Comparison of ENCODE assay signal across 16 mouse cellular contexts in genomic region chr4:140989447-140989846, GRCm38 (mm10). TPM values are rescaled to one million over a fixed set of nuclear protein-coding genes. Genes with fewer than 3 reads are reported as not detected.
A peak's percentile ranks its signal among the peaks of the same experiment; 100 is the strongest.
DNase-seq lines count a peak whose midpoint lies in the region; ATAC-seq lines count a peak whose summit lies in the region.
"Had no signal": no experiment of that assay in that cellular context is flagged by ENCODE, and none has a peak within 500 bp of the region (broad histone marks: within the 10 kb centered on the region; RNA-seq: fewer than 3 reads in every experiment).

No protein-coding gene starts in this region.

- DNase-seq in limb, embryonic 10.5 days (ENCODE audit: low spot score) = no peak
- DNase-seq in testis, postnatal 10 days (ENCODE audit: low spot score) = peak; percentile 39
- no peak for DNase-seq in testis, postnatal 14 days (ENCODE audit: low spot score)
- peak; percentile 83 for DNase-seq in splenic B cell, adult 2 months (ENCODE audit: low read depth, low spot score)
- DNase-seq: cerebellum, postnatal 10 days; gastrocnemius, postnatal 10 days; right cerebral cortex, postnatal 25 days; thymus, postnatal 4 days had no signal

- no peak overlapping the region for H3K4me3 ChIP-seq in forebrain, embryonic 12.5 days (replicated peaks)
- no peak overlapping the region for H3K4me3 ChIP-seq in forebrain, embryonic 15.5 days
- no peak overlapping the region for H3K4me3 ChIP-seq in limb, embryonic 13.5 days
- H3K4me3 ChIP-seq in limb, embryonic 10.5 days = no peak overlapping the region
- H3K4me3 ChIP-seq: embryonic facial prominence, embryonic 13.5 days; liver, embryonic 15.5 days had no signal

- no peak overlapping the region for H3K27ac ChIP-seq in forebrain, embryonic 12.5 days
- no peak overlapping the region for H3K27ac ChIP-seq in forebrain, embryonic 15.5 days (replicated peaks)
- H3K27ac ChIP-seq in limb, embryonic 13.5 days = no peak overlapping the region
- no peak overlapping the region for H3K27ac ChIP-seq in limb, embryonic 10.5 days
- H3K27ac ChIP-seq: embryonic facial prominence, embryonic 13.5 days; liver, embryonic 15.5 days had no signal

- H3K4me1 ChIP-seq in forebrain, embryonic 12.5 days = peaks cover 33% of the 10 kb centered on the region
- H3K4me1 ChIP-seq in forebrain, embryonic 15.5 days = peaks cover 35% of the 10 kb centered on the region
- peaks cover 25% of the 10 kb centered on the region for H3K4me1 ChIP-seq in limb, embryonic 13.5 days
- H3K4me1 ChIP-seq in limb, embryonic 10.5 days = peaks cover 40% of the 10 kb centered on the region

- H3K27me3 ChIP-seq in forebrain, embryonic 12.5 days = 0 out of 2 replicates have a peak, but pooled peaks cover 3% of the 10 kb centered on the region
- no peaks in the 10 kb centered on the region for H3K27me3 ChIP-seq in forebrain, embryonic 15.5 days
- no peaks in the 10 kb centered on the region for H3K27me3 ChIP-seq in limb, embryonic 13.5 days
- no peaks in the 10 kb centered on the region for H3K27me3 ChIP-seq in limb, embryonic 10.5 days (ENCODE audit: low read depth, poor library complexity, severe bottlenecking)
- no peaks in the 10 kb centered on the region for H3K27me3 ChIP-seq in splenic B cell, adult 2 months (ENCODE audit: control insufficient read depth, insufficient read depth, low read length, poor library complexity, severe bottlenecking)
- H3K27me3 ChIP-seq: embryonic facial prominence, embryonic 13.5 days had no signal

- no peak overlapping the region for H3K4me2 ChIP-seq in forebrain, embryonic 12.5 days
- H3K4me2 ChIP-seq in forebrain, embryonic 15.5 days (replicated peaks) = no peak overlapping the region
- no peak overlapping the region for H3K4me2 ChIP-seq in limb, embryonic 13.5 days (replicated peaks)
- H3K4me2 ChIP-seq: embryonic facial prominence, embryonic 13.5 days had no signal

- no peak for ATAC-seq in forebrain, embryonic 12.5 days (ENCODE audit: low FRiP score)
- ATAC-seq in forebrain, embryonic 15.5 days (replicated peaks) = no peak
- ATAC-seq in limb, embryonic 13.5 days (ENCODE audit: low FRiP score, low read depth) = no peak
- no peak for ATAC-seq in erythroblast, adult 5-6 weeks (replicated peaks; ENCODE audit: low FRiP score, poor library complexity, severe bottlenecking)
- ATAC-seq: forebrain, embryonic 16.5 days had no signal

- 93% methylated on average over 14 of the region's 14 CpGs for WGBS in forebrain, embryonic 12.5 days
- 93% methylated on average over 14 of the region's 14 CpGs for WGBS in forebrain, embryonic 15.5 days
- 90% methylated on average over 14 of the region's 14 CpGs for WGBS in limb, embryonic 13.5 days
- 92% methylated on average over 14 of the region's 14 CpGs for WGBS in limb, embryonic 10.5 days

- H3K9me3 ChIP-seq in forebrain, embryonic 12.5 days = no peaks in the 10 kb centered on the region
- no peaks in the 10 kb centered on the region for H3K9me3 ChIP-seq in forebrain, embryonic 15.5 days
- H3K9me3 ChIP-seq in limb, embryonic 13.5 days = no peaks in the 10 kb centered on the region
- no peaks in the 10 kb centered on the region for H3K9me3 ChIP-seq in limb, embryonic 10.5 days (replicated peaks)
- H3K9me3 ChIP-seq: embryonic facial prominence, embryonic 13.5 days; liver, embryonic 15.5 days; midbrain, embryonic 12.5 days had no signal

- 0 out of 2 replicates have a peak overlapping the region, but pooled peaks have one; percentile 7 for H3K9ac ChIP-seq in forebrain, embryonic 12.5 days
- no peak overlapping the region for H3K9ac ChIP-seq in forebrain, embryonic 15.5 days (replicated peaks)
- H3K9ac ChIP-seq in limb, embryonic 13.5 days = peak overlapping the region; percentile 39; the same call in 1 of the 2 replicates
- H3K9ac ChIP-seq: embryonic facial prominence, embryonic 13.5 days; liver, embryonic 15.5 days had no signal

- peaks cover 25% of the 10 kb centered on the region for H3K36me3 ChIP-seq in forebrain, embryonic 12.5 days (replicated peaks)
- peaks cover 23% of the 10 kb centered on the region for H3K36me3 ChIP-seq in forebrain, embryonic 15.5 days
- H3K36me3 ChIP-seq in limb, embryonic 13.5 days = peaks cover 33% of the 10 kb centered on the region
- peaks cover 30% of the 10 kb centered on the region for H3K36me3 ChIP-seq in limb, embryonic 10.5 days
- peaks cover 11% of the 10 kb centered on the region for H3K36me3 ChIP-seq in splenic B cell, adult 2 months (ENCODE audit: control insufficient read depth, insufficient read depth, low read length, poor library complexity, severe bottlenecking)

RNA-seq across cellular contexts. Expression of gene Atp13a2, which starts 2.8 kb away (rescaled TPM):
- 75.5 and 82.3 TPM in 2 replicates for polyA plus RNA-seq in forebrain, embryonic 12.5 days (2016; fragmentation: Nextera tagmentation; extraction: Ambion mirVana)
- 123 and 127 TPM in 2 replicates for polyA plus RNA-seq in forebrain, embryonic 15.5 days (2015; fragmentation: Nextera tagmentation; extraction: Ambion mirVana)
- 37.4 and 41.8 TPM in 2 replicates for polyA plus RNA-seq in limb, embryonic 13.5 days (2015; fragmentation: Nextera tagmentation; extraction: Ambion mirVana)
- polyA plus RNA-seq in limb, embryonic 10.5 days (2016; fragmentation: Nextera tagmentation; extraction: Ambion mirVana) = 33.9 and 44.0 TPM in 2 replicates
- 6.7 and 10.0 TPM in 2 replicates for total RNA-seq in erythroblast, adult 5-6 weeks (2015; ENCODE audit: low replicate concordance)
- total RNA-seq in erythroblast, adult 5-6 weeks (2017; ENCODE audit: low replicate concordance) = 4.9 and 5.9 TPM in 2 replicates

RNA-seq across cellular contexts. Expression of gene Mfap2, which starts 20.8 kb away (rescaled TPM):
- 250 and 275 TPM in 2 replicates for polyA plus RNA-seq in forebrain, embryonic 12.5 days (2016; fragmentation: Nextera tagmentation; extraction: Ambion mirVana)
- 215 and 229 TPM in 2 replicates for polyA plus RNA-seq in forebrain, embryonic 15.5 days (2015; fragmentation: Nextera tagmentation; extraction: Ambion mirVana)
- polyA plus RNA-seq in limb, embryonic 13.5 days (2015; fragmentation: Nextera tagmentation; extraction: Ambion mirVana) = 757 and 803 TPM in 2 replicates
- 444 and 521 TPM in 2 replicates for polyA plus RNA-seq in limb, embryonic 10.5 days (2016; fragmentation: Nextera tagmentation; extraction: Ambion mirVana)
- not detected in 2 replicates for total RNA-seq in erythroblast, adult 5-6 weeks (2015; ENCODE audit: low replicate concordance)
- total RNA-seq in erythroblast, adult 5-6 weeks (2017; ENCODE audit: low replicate concordance) = not detected in 2 replicates

RNA-seq across cellular contexts. Expression of gene Sdhb, which starts 28.4 kb away (rescaled TPM):
- 380 and 396 TPM in 2 replicates for polyA plus RNA-seq in forebrain, embryonic 12.5 days (2016; fragmentation: Nextera tagmentation; extraction: Ambion mirVana)
- 428 and 441 TPM in 2 replicates for polyA plus RNA-seq in forebrain, embryonic 15.5 days (2015; fragmentation: Nextera tagmentation; extraction: Ambion mirVana)
- 387 and 396 TPM in 2 replicates for polyA plus RNA-seq in limb, embryonic 13.5 days (2015; fragmentation: Nextera tagmentation; extraction: Ambion mirVana)
- polyA plus RNA-seq in limb, embryonic 10.5 days (2016; fragmentation: Nextera tagmentation; extraction: Ambion mirVana) = 428 and 436 TPM in 2 replicates
- 46.7 and 50.4 TPM in 2 replicates for total RNA-seq in erythroblast, adult 5-6 weeks (2015; ENCODE audit: low replicate concordance)
- total RNA-seq in erythroblast, adult 5-6 weeks (2017; ENCODE audit: low replicate concordance) = 20.5 and 34.4 TPM in 2 replicates

Comparison
In these comparisons a context has a peak if more than half of its experiments do, and no peak if none do; other contexts are left out.
1. DNase-seq: peak in testis, postnatal 10 days (single experiment) and splenic B cell, adult 2 months (single experiment); none in limb, embryonic 10.5 days (single experiment) and testis, postnatal 14 days (single experiment).